Mouse (Mus musculus) hindbrain, postnatal 0 days (tissue): ENCODE data around the gene Slc7a8. TPM values are rescaled to one million over a fixed set of nuclear protein-coding genes. Genes with fewer than 3 reads are reported as not detected.

Experiments
- ATAC-seq: fragments of 200-750 bp; cut with Nextera tagmentation; 2 replicates; pipeline ENCODE4 v1.8.0; 2017; ENCODE audit warnings: mild to moderate bottlenecking, moderate TSS enrichment, moderate library complexity
- DNase-seq: peaks from one replicate; pipeline ENCODE4 v3.0.0-alpha.2; 2015; ENCODE audit warnings: low spot score
- H3K27ac ChIP-seq: fragments of 300-500 bp; sonication (generic); 2 replicates; pipeline ENCODE4 v1.5.1; 2014; ENCODE audit warnings: mild to moderate bottlenecking
- H3K27me3 ChIP-seq: fragments of 300-500 bp; sonication (generic); 2 replicates; pipeline ENCODE4 v1.6.1; 2014; ENCODE audit warnings: low read length, mixed read lengths; ENCODE audit not compliant: insufficient read depth
- H3K36me3 ChIP-seq: fragments of 300-500 bp; sonication (generic); 2 replicates; pipeline ENCODE4 v1.6.1; 2014; ENCODE audit warnings: low read length, mixed read lengths; ENCODE audit not compliant: insufficient read depth
- H3K4me1 ChIP-seq: fragments of 300-500 bp; sonication (generic); 2 replicates; pipeline ENCODE4 v1.6.1; 2014; ENCODE audit warnings: antibody characterized with exemption, low read length, mixed read lengths; ENCODE audit not compliant: insufficient read depth
- H3K4me2 ChIP-seq: fragments of 300-500 bp; sonication (generic); 2 replicates; pipeline ENCODE4 v1.6.1; 2014; ENCODE audit warnings: low read depth, mild to moderate bottlenecking, low read length, moderate library complexity, mixed read lengths
- H3K4me3 ChIP-seq: fragments of 300-500 bp; sonication (generic); 2 replicates; pipeline ENCODE4 v1.5.1; 2014; ENCODE audit warnings: low read length
- H3K9ac ChIP-seq: fragments of 300-500 bp; sonication (generic); replicated peaks from 2 replicates; pipeline ENCODE4 v1.6.1; 2014; ENCODE audit warnings: mild to moderate bottlenecking, low read length, moderate library complexity, mixed read lengths
- H3K9me3 ChIP-seq: fragments of 300-500 bp; sonication (generic); 2 replicates; pipeline ENCODE4 v1.6.1; 2016; ENCODE audit warnings: low read length, mixed read lengths
- CTCF ChIP-seq: IDR thresholded peaks from 2 replicates; pipeline ENCODE4 v1.5.1; 2016; ENCODE audit warnings: antibody characterized with exemption, control low read depth, low read depth
- WGBS: fragments of 180-500 bp; shearing (Covaris S2); extraction: QIAGEN DNeasy Blood & Tissue Kit; methylation state at CpG from one replicate; pipeline ENCODE4 v1.1.7; 2014; 5-methylcytosine and 5-hydroxymethylcytosine counted together
- polyA plus RNA-seq: library from polyadenylated mRNA; unstranded; fragments of >200 nt; fragmentation: Nextera tagmentation; extraction: Ambion mirVana; gene quantifications from 2 replicates; pipeline ENCODE4 v1.2.1, GENCODE M21; 2015
- total RNA-seq: library from RNA; depleted of rRNA; stranded (reverse); fragments of >200 nt; gene quantifications from 2 replicates; pipeline ENCODE4 v1.2.3, GENCODE M21; 2014

The Slc7a8 gene
- total and polyA plus RNA-seq, 2 experiments from 2014 or later = 9.3 to 10.6 TPM

GRCm38 (mm10) chr14:54782971-54783370, 1.2 kb upstream of the Slc7a8 start:
- TF ChIP-seq CTCF = no peak
- 90% methylated on average over 6 of the region's 6 CpGs for WGBS
- Histone ChIP-seq H3K9ac (no peak overlapping the region), H3K4me1 (0 out of 2 replicates have a peak, but pooled peaks cover 5% of the 10 kb centered on the region), H3K4me3 (no peak overlapping the region), H3K9me3 (no peaks in the 10 kb centered on the region), H3K27ac (no peak overlapping the region), H3K36me3 (no peaks in the 10 kb centered on the region), H3K4me2 (no peak overlapping the region), H3K27me3 (no peaks in the 10 kb centered on the region)
- DNase-seq = no peak
- no peak for ATAC-seq

DNA sequence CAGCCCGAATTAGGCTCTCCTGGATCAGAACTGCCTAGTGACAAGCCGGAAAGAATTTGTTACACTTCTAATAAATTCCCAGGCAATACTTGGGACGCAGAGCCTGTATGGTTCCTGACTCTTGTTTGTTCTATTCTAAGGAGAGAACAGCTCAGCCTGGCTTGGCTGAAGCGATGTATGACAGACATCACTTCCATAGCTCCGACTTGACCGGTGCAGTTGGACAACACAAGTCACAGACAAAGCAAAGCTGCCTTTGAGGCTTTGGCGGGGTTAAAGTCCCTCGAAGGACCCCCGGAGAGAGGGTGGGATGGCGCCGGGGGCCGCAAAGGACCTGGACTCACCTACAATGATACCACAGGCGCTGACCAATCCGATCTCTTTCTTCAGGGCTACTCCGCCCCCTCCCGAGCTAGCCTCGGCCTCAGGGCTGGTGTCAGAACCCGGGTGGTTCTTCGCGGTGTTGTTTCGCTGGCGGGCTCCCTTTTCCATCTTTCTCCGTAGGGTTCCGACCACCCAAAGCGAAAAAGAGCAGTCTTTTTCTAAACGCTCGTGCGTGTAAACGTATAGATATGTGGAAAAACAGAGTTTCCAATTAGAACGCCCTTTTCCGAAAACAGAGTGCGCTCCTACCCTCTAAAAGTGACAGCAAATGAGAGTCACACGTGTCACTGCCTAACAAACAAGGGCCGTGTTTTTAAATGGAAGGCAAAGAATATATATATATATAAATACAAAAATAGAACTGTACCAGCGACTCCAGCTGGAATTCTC, 723 bp downstream of the Slc7a8 start:
- H3K9me3 ChIP-seq = no peaks in the 10 kb centered on the region
- H3K36me3 ChIP-seq = no peaks in the 10 kb centered on the region
- H3K27me3 ChIP-seq = no peaks in the 10 kb centered on the region
- peak; percentile 67 for DNase-seq
- peak overlapping the region; percentile 76 for H3K4me2 ChIP-seq
- peak; percentile 85 for ATAC-seq
- H3K4me3 ChIP-seq = peak overlapping the region; percentile 55
- H3K4me1 ChIP-seq = 0 out of 2 replicates have a peak, but pooled peaks cover 5% of the 10 kb centered on the region
- peak overlapping the region; percentile 83 for H3K27ac ChIP-seq
- H3K9ac ChIP-seq = peak overlapping the region; percentile 61
- no peak for TF ChIP-seq CTCF
- 1% methylated on average over 35 of the region's 35 CpGs for WGBS

- H3K4me3 ChIP-seq = peak overlapping the region; percentile 55
- no peaks in the 10 kb centered on the region for H3K27me3 ChIP-seq
- H3K9ac ChIP-seq = peak overlapping the region; percentile 61; the same call in 1 of the 2 replicates
- no peak for DNase-seq
- no peak for ATAC-seq
- H3K4me2 ChIP-seq = peak overlapping the region; percentile 76
- WGBS = 83% methylated on average over 9 of the region's 9 CpGs
- H3K36me3 ChIP-seq = no peaks in the 10 kb centered on the region
- H3K9me3 ChIP-seq = no peaks in the 10 kb centered on the region
- H3K27ac ChIP-seq = no peak overlapping the region
- TF ChIP-seq CTCF = no peak
- 0 out of 2 replicates have a peak, but pooled peaks cover 5% of the 10 kb centered on the region for H3K4me1 ChIP-seq
These were observed 1.7 kb downstream of the Slc7a8 start for GRCm38 (mm10) chr14:54780084-54780483.

DNA sequence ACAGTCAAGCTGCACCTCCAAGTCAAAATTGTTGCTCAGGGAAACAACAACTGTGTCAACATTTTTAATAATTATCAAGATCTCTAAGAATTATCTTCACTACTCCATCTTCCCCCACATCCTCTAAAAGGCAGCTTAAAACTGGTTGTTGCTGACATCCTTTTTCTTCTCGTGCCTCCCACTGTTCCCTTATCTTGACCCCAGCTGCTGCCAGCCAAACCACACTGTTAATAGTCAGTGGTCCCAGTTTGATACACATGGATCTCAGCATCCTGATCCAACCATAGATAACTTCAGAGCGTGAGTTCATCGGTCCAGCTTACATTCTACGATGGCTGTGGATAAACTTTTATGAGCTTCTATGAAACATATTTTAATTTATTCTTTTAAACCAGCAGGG, 3.9 kb downstream of the Slc7a8 start:
- H3K9ac ChIP-seq = no peak overlapping the region
- WGBS = 84% methylated on average over 4 of the region's 4 CpGs

DNA sequence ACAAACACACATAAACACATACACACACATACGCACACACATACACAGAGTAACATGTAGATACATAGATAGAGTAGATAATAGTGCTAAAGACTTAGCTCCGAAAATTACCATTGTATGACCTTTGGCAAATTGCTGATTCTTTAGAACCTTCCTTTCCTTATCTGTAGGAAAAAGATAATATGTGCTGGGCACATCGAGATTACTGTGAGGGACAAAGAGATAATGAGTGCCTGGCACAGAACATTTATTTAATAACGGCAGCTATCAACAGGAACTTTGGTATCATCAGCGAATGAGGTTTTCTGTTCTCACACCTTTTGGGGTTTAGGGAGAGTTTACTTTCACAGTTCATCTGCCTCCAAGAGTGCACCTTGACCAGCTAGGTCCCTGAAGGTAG, 5.0 kb downstream of the Slc7a8 start:
- Histone ChIP-seq H3K27ac (no peak overlapping the region), H3K27me3 (no peaks in the 10 kb centered on the region), H3K4me1 (0 out of 2 replicates have a peak, but pooled peaks cover 5% of the 10 kb centered on the region), H3K9ac (no peak overlapping the region), H3K9me3 (no peaks in the 10 kb centered on the region), H3K4me2 (no peak overlapping the region), H3K4me3 (no peak overlapping the region), H3K36me3 (no peaks in the 10 kb centered on the region)
- WGBS = 90% methylated on average over 5 of the region's 5 CpGs
- DNase-seq (no peak), ATAC-seq (no peak)
- TF ChIP-seq CTCF = no peak

More for the DNA sequence above, 3.9 kb downstream of the Slc7a8 start:
- no peak for TF ChIP-seq CTCF
- no peak for DNase-seq
- 0 out of 2 replicates have a peak, but pooled peaks cover 5% of the 10 kb centered on the region for H3K4me1 ChIP-seq
- H3K36me3 ChIP-seq = no peaks in the 10 kb centered on the region
- H3K27ac ChIP-seq = no peak overlapping the region
- H3K4me2 ChIP-seq = no peak overlapping the region
- H3K4me3 ChIP-seq = no peak overlapping the region
- H3K9me3 ChIP-seq = no peaks in the 10 kb centered on the region
- ATAC-seq = no peak
- H3K27me3 ChIP-seq = no peaks in the 10 kb centered on the region

DNA sequence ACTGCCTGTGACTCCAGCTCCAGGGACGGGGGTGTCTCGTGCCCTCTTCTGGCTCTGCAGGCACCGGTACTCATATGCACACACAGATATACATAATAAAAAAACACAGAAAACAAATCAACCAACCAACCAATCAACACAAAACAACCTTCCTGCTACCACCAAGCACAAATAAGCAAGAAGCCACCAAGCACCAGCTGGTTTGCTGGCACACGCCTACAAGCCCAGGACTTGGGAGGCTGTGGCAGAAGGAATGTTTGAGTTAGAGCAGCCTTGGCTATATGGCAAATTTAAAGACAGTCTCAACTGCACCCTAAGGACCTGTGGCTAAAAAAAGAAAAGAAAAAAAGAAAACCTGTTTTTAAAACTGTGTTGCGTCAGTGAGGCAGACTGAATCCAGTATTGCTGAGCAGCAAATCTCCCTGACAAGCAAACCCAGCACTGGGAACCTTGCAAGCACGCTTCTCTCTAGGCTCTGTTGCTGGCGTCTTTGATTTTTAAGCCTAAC, 6.2 kb downstream of the Slc7a8 start:
- Histone ChIP-seq H3K36me3 (no peaks in the 10 kb centered on the region), H3K4me3 (no peak overlapping the region), H3K9me3 (no peaks in the 10 kb centered on the region), H3K9ac (no peak overlapping the region), H3K4me2 (no peak overlapping the region), H3K27me3 (no peaks in the 10 kb centered on the region), H3K4me1 (0 out of 2 replicates have a peak, but pooled peaks cover 5% of the 10 kb centered on the region), H3K27ac (no peak overlapping the region)
- no peak for TF ChIP-seq CTCF
- WGBS = 80% methylated on average over 7 of the region's 7 CpGs
- ATAC-seq = no peak
- no peak for DNase-seq

- Histone ChIP-seq H3K4me2 (0 out of 2 replicates have a peak overlapping the region, but pooled peaks have one; percentile 11), H3K27me3 (no peaks in the 10 kb centered on the region), H3K9me3 (no peaks in the 10 kb centered on the region), H3K27ac (peak overlapping the region; percentile 74), H3K4me3 (no peak overlapping the region), H3K36me3 (no peaks in the 10 kb centered on the region), H3K9ac (no peak overlapping the region), H3K4me1 (no peaks in the 10 kb centered on the region)
- WGBS = 61% methylated on average over 20 of the region's 20 CpGs
- peak; percentile 88 for ATAC-seq
- no peak for TF ChIP-seq CTCF
- DNase-seq = peak; percentile 52
These were observed 9.4 kb downstream of the Slc7a8 start for GRCm38 (mm10) chr14:54772333-54772856.
